Mouse (Mus musculus) small intestine, adult 2 months (tissue): ENCODE measurements around the gene Lrrn4cl.

ENCODE experiments used
- CTCF ChIP-seq: fragments of 200-500 bp; IDR thresholded peaks from 2 replicates; pipeline ENCODE4 v1.5.1; 2012; ENCODE audit warnings: low read depth, mild to moderate bottlenecking, control low read depth, inconsistent platforms, low read length, moderate library complexity, mixed read lengths; ENCODE audit not compliant: insufficient replicate concordance, insufficient read length; ENCODE audit errors: extremely low read depth
- POLR2A ChIP-seq: fragments of 200-500 bp; IDR thresholded peaks from 2 replicates; pipeline ENCODE4 v1.6.1; 2012; ENCODE audit warnings: low read depth, mild to moderate bottlenecking, control low read depth, inconsistent platforms, low read length, moderate library complexity

GRCm38 (mm10) chr19:8886916-8887584, 36.5 kb downstream of the Lrrn4cl start:
- no peak for TF ChIP-seq POLR2A
- no peak for TF ChIP-seq CTCF
